ENCODE assay signal across 8 mouse cellular contexts in the genomic region with DNA sequence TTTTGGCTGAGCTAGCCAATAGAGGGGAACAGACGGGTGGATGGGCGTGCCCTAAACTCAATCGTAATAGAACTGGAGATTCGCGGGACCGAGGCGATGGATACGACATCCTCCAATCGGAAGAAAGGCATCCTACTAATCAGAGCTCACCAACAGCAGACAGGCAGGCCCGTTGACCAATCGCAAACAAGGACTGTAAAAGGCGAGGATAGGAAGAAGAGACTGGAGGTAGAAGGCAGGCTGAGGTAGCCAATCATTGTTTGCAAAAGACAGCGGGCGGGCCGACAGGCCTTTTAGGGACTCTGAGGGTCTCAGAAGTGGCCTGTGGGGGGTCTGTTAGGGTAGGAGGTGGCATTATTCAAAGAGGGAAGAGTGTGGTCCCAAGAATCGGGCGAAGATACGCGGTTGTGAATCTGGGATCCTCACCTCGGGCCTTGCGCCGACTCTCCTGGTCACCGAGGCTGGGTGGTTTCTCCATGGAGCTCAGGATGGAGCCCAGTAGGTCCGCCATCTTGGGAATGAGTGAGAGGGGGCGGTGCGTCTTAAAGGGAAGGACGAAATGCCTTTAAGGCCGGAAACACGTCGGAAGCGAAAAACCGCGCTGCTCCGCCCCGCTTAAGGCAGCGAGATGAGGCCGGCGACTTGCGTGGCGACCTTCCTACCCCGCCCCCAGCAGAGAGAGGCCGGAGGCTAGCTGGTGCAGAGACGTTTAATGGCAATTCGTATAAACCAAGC. TPM values are rescaled to one million over a fixed set of nuclear protein-coding genes. Genes with fewer than 3 reads are reported as not detected.
DNase-seq lines count a peak whose midpoint lies in the region; ATAC-seq and TF ChIP-seq lines count a peak whose summit lies in the region.

A gene (minus strand): TSS at position 646 of the 735 bp plus-strand sequence.

- peak within 1 kb of the TSS; percentile 86 for H3K4me2 ChIP-seq in embryonic facial prominence, embryonic 15.5 days (replicated peaks)
- peak within 1 kb of the TSS; percentile 87 for H3K4me2 ChIP-seq in limb, embryonic 14.5 days (replicated peaks; ENCODE audit: low read depth, low read length, severe bottlenecking)
- H3K4me2 ChIP-seq in midbrain, postnatal 0 days (ENCODE audit: low read depth, low read length, poor library complexity, severe bottlenecking) = peak within 1 kb of the TSS; percentile 87

- under 1% methylated on average over 44 of the region's 44 CpGs for WGBS in bone marrow, adult 2 months
- WGBS in embryonic facial prominence, embryonic 15.5 days = under 1% methylated on average over 44 of the region's 44 CpGs
- under 1% methylated on average over 42 of the region's 44 CpGs for WGBS in limb, embryonic 14.5 days
- WGBS in midbrain, postnatal 0 days = under 1% methylated on average over 44 of the region's 44 CpGs

- no peaks in the 10 kb centered on the region; the same call in 1 of the 2 replicates for H3K4me1 ChIP-seq in bone marrow, adult 2 months (ENCODE audit: control insufficient read depth, insufficient read depth, low read length)
- H3K4me1 ChIP-seq in embryonic facial prominence, embryonic 15.5 days = peaks cover 36% of the 10 kb centered on the region
- peaks cover 11% of the 10 kb centered on the region for H3K4me1 ChIP-seq in limb, embryonic 14.5 days (ENCODE audit: control insufficient read depth, insufficient read depth, low read length)
- 0 out of 2 replicates have a peak, but pooled peaks cover 6% of the 10 kb centered on the region for H3K4me1 ChIP-seq in midbrain, postnatal 0 days (ENCODE audit: insufficient read depth, low read length)

- DNase-seq in 416B (ENCODE audit: low read depth) = peak; percentile 100
- DNase-seq in heart, adult 8-10 months (ENCODE audit: low spot score) = peak; percentile 100
- DNase-seq in kidney, adult 9 months = peak; percentile 100
- peak; percentile 100 for DNase-seq in limb, embryonic 14.5 days (ENCODE audit: low spot score)
- peak; percentile 99 for DNase-seq in midbrain, postnatal 0 days (ENCODE audit: low spot score)
- peak; percentile 85 to 90 for DNase-seq in spleen, postnatal 14 days (ENCODE audit: low spot score in 2 of 2)

- TF ChIP-seq POLR2A in bone marrow, adult 2 months (IDR thresholded peaks at IDR 0.05; ENCODE audit: borderline replicate concordance, control insufficient read depth, low read depth, low read length) = peak; percentile 78; the same call in 1 of the 2 replicates
- peak; percentile 45; the same call in 1 of the 2 replicates for TF ChIP-seq POLR2A in limb, embryonic 14.5 days (IDR thresholded peaks at IDR 0.05; ENCODE audit: borderline replicate concordance, extremely low read depth, insufficient read depth, insufficient read length)

- no peaks in the 10 kb centered on the region for H3K27me3 ChIP-seq in embryonic facial prominence, embryonic 15.5 days
- no peaks in the 10 kb centered on the region for H3K27me3 ChIP-seq in limb, embryonic 14.5 days (ENCODE audit: control insufficient read depth, insufficient read depth, low read length)
- H3K27me3 ChIP-seq in midbrain, postnatal 0 days (ENCODE audit: insufficient read depth, low read length) = no peaks in the 10 kb centered on the region

- ATAC-seq in embryonic facial prominence, embryonic 15.5 days (ENCODE audit: insufficient number of reproducible peaks, low FRiP score, low TSS enrichment, low read depth) = peak; percentile 95
- ATAC-seq in limb, embryonic 14.5 days (ENCODE audit: low FRiP score, low read depth) = peak; percentile 96
- ATAC-seq in midbrain, postnatal 0 days (ENCODE audit: low FRiP score) = peak; percentile 94

- H3K9me3 ChIP-seq in embryonic facial prominence, embryonic 15.5 days (replicated peaks) = no peaks in the 10 kb centered on the region
- no peaks in the 10 kb centered on the region for H3K9me3 ChIP-seq in limb, embryonic 14.5 days (ENCODE audit: control insufficient read depth, low read length)
- H3K9me3 ChIP-seq in midbrain, postnatal 0 days (ENCODE audit: low read length) = no peaks in the 10 kb centered on the region

- peak; percentile 21; the same call in 1 of the 2 replicates for TF ChIP-seq CTCF in bone marrow, adult 2 months (IDR thresholded peaks at IDR 0.05; ENCODE audit: control insufficient read depth, insufficient read depth, low read length)
- TF ChIP-seq CTCF in midbrain, postnatal 0 days (IDR thresholded peaks at IDR 0.05) = no peak; the same call in 1 of the 2 replicates

- peaks cover 41% of the 10 kb centered on the region for H3K36me3 ChIP-seq in embryonic facial prominence, embryonic 15.5 days
- H3K36me3 ChIP-seq in limb, embryonic 14.5 days (ENCODE audit: control insufficient read depth, insufficient read depth, low read length) = peaks cover 56% of the 10 kb centered on the region
- peaks cover 22% of the 10 kb centered on the region for H3K36me3 ChIP-seq in midbrain, postnatal 0 days (ENCODE audit: insufficient read depth, low read length)

- H3K9ac ChIP-seq in embryonic facial prominence, embryonic 15.5 days = peak within 1 kb of the TSS; percentile 68
- peak within 1 kb of the TSS; percentile 73 for H3K9ac ChIP-seq in limb, embryonic 14.5 days (ENCODE audit: low read depth, low read length, severe bottlenecking)
- peak within 1 kb of the TSS; percentile 72 for H3K9ac ChIP-seq in midbrain, postnatal 0 days (replicated peaks; ENCODE audit: low read length, poor library complexity, severe bottlenecking)

- peak within 1 kb of the TSS; percentile 84 for H3K4me3 ChIP-seq in bone marrow, adult 2 months (replicated peaks; ENCODE audit: control insufficient read depth, low read depth, low read length)
- H3K4me3 ChIP-seq in embryonic facial prominence, embryonic 15.5 days (replicated peaks) = peak within 1 kb of the TSS; percentile 73
- H3K4me3 ChIP-seq in limb, embryonic 14.5 days (replicated peaks; ENCODE audit: low read length) = peak within 1 kb of the TSS; percentile 65
- H3K4me3 ChIP-seq in midbrain, postnatal 0 days (ENCODE audit: low read depth, low read length) = peak within 1 kb of the TSS; percentile 57

- H3K27ac ChIP-seq in bone marrow, adult 2 months (ENCODE audit: control insufficient read depth, insufficient read depth, low read depth, low read length, poor library complexity) = peak within 1 kb of the TSS; percentile 95
- H3K27ac ChIP-seq in embryonic facial prominence, embryonic 15.5 days (replicated peaks) = peak within 1 kb of the TSS; percentile 100
- peak within 1 kb of the TSS; percentile 97 for H3K27ac ChIP-seq in limb, embryonic 14.5 days (replicated peaks; ENCODE audit: low read depth, low read length)
- peak within 1 kb of the TSS; percentile 96 for H3K27ac ChIP-seq in midbrain, postnatal 0 days (ENCODE audit: low read depth, low read length)

RNA-seq across cellular contexts. Expression of the gene that starts here (rescaled TPM):
- 37.1 and 70.9 TPM in 2 replicates for polyA plus RNA-seq in bone marrow, adult 2 months (2011; ENCODE audit: insufficient read depth, insufficient read length, low replicate concordance, missing spikeins)
- 155 and 164 TPM in 2 replicates for polyA plus RNA-seq in embryonic facial prominence, embryonic 15.5 days (2015; fragmentation: Nextera tagmentation; extraction: Ambion mirVana)
- 100 to 1,000 TPM in 1 of 4 experiments, 10 to 100 TPM in 3; 89.6 to 119 (median 95.7) TPM for total RNA-seq in heart, adult 8-10 months (2022)
- polyA plus RNA-seq in limb, embryonic 14.5 days (2012; rRNA removed) = 63.3 and 93.7 TPM in 2 replicates
- 97.0 and 98.1 TPM in 2 replicates for polyA plus RNA-seq in limb, embryonic 14.5 days (2014; fragmentation: Nextera tagmentation; extraction: Ambion mirVana)
- total RNA-seq in midbrain, postnatal 0 days (2014; rRNA removed) = 41.9 and 45.3 TPM in 2 replicates
- polyA plus RNA-seq in midbrain, postnatal 0 days (2015; fragmentation: Nextera tagmentation; extraction: Ambion mirVana) = 125 and 131 TPM in 2 replicates

Comparison
In these comparisons a context has a peak if more than half of its experiments do, and no peak if none do; other contexts are left out.
1. Peak in every context shown above with its lines: DNase-seq, ATAC-seq, H3K4me3 ChIP-seq and H3K27ac ChIP-seq.